Mouse (Mus musculus): ENCODE measurements at regions not wholly inside any gene's neighbourhood (a gene's known extent, or its start where the extent isn't known, plus 50 kb on each side); places are given as distances from the start of the nearest gene placed in this dataset.
A peak's percentile ranks its signal among the peaks of the same experiment; 100 is the strongest.

DNA sequence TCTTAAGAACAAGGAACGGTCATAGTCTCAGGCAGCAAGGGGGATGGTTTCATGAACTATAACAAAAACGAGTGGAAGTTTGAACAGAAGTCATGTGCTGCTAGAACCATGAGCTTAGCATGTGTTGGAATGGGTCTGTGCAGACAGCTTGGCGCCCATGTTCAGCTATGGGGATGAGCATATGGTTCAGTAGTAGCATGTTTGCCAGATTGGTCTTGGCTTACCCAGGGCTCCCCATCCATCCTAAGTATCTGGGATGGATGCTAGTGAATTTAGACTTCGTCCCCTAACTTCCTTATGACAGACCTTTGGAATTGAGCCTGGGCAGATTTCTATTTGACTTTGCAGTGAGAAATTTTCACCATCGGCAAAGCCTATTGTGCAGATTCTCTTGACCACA is 634.9 kb upstream of the Tmem132c start:
- no peak for DNase-seq (ENCODE audit: low spot score in 2 of 2)
- H3K27ac ChIP-seq: no peak overlapping the region
- no peak for TF ChIP-seq CTCF (conservative IDR thresholded peaks at IDR 0.05)

GRCm38 (mm10) chr5:126612571-126612970 is 629.0 kb upstream of the Tmem132c start:
- no peak for TF ChIP-seq CTCF (conservative IDR thresholded peaks at IDR 0.05)
- no peak overlapping the region for H3K4me3 ChIP-seq
- DNase-seq (ENCODE audit: low spot score in 2 of 2): no peak
- H3K27ac ChIP-seq: no peak overlapping the region

More for the DNA sequence above, 634.9 kb upstream of the Tmem132c start:
- H3K4me3 ChIP-seq: no peak overlapping the region

DNA sequence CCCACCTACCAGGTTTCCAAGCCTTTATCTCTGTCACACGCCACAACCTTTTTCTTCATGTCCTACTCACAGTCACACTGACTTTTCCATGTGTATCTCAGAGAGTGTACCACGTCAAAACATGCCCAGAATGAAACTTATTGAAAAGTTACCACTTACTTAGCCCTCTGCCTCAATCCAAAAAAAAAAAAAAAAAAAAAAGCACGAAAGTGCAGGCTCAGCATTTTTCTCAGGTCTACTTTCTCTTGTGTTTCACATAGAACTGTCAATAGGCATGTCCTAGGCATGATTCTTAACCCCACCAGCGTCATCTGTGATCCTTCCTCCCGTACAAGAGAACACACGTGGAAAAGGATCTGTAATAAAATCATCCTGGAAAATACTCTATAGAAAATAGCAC is 619.1 kb upstream of the Tmem132c start:
- no peak overlapping the region for H3K27ac ChIP-seq
- DNase-seq (ENCODE audit: low spot score in 2 of 2): no peak
- TF ChIP-seq CTCF (conservative IDR thresholded peaks at IDR 0.05): no peak
- no peak overlapping the region for H3K4me3 ChIP-seq

- Histone ChIP-seq H3K4me3 (no peak overlapping the region), H3K27ac (no peak overlapping the region)
- DNase-seq (ENCODE audit: low spot score in 2 of 2): peak; percentile 32 to 73
- peak; percentile 93 for TF ChIP-seq CTCF (conservative IDR thresholded peaks at IDR 0.05)
Measured at GRCm38 (mm10) chr5:126623205-126623604, 618.4 kb upstream of the Tmem132c start.

DNA sequence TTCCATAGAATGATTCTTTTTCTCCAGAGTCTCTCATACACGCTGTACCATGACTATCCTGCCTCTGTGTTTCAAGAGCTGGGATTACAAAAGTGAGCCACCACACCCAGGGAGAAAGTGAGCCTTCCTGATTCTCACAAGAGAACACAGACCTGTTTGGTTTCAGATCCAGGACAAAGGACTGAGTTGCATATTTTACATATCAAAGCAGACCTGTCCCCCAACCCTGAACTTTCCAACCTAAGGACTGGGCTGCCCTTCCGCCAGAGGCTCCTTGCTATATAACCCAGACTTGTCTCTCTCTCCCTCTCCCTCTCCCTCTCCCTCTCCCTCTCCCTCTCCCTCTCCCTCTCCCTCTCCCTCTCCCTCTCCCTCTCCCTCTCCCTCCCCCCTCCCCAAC is 611.8 kb upstream of the Tmem132c start:
- no peak for TF ChIP-seq CTCF (conservative IDR thresholded peaks at IDR 0.05)
- DNase-seq (ENCODE audit: low spot score in 2 of 2): no peak
- H3K27ac ChIP-seq: no peak overlapping the region
- no peak overlapping the region for H3K4me3 ChIP-seq

GRCm38 (mm10) chr5:126650415-126650814 is 591.2 kb upstream of the Tmem132c start:
- Histone ChIP-seq H3K27ac (no peak overlapping the region), H3K4me3 (no peak overlapping the region)
- DNase-seq (ENCODE audit: low spot score in 2 of 2): no peak
- TF ChIP-seq CTCF (conservative IDR thresholded peaks at IDR 0.05): no peak

GRCm38 (mm10) chr5:126651367-126651766 is 590.2 kb upstream of the Tmem132c start:
- Histone ChIP-seq H3K27ac (no peak overlapping the region), H3K4me3 (no peak overlapping the region)
- DNase-seq (ENCODE audit: low spot score in 2 of 2): no peak
- no peak for TF ChIP-seq CTCF (conservative IDR thresholded peaks at IDR 0.05)

DNA sequence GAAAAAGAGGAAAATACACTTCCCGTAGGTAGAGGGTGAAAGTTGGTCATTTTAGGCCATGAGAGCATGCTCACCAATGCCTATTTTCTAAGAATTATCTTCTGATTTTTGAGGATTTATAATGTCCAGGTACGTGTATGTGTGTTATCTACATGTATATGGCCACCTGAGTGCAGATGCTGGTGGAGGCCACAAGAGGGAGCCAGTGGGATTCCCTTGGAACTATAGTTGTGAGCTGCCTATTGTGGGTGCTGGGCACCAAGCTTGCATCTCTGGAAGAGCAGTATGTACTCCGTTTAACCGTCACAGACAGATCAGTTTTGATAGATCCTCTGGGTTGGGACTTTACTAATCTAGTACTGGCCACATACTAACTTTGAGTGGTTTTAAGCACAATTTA is 579.0 kb upstream of the Tmem132c start:
- peak; percentile 41 for TF ChIP-seq CTCF (conservative IDR thresholded peaks at IDR 0.05)
- Histone ChIP-seq H3K4me3 (no peak overlapping the region), H3K27ac (no peak overlapping the region)
- DNase-seq (ENCODE audit: low spot score in 2 of 2): no peak

DNA sequence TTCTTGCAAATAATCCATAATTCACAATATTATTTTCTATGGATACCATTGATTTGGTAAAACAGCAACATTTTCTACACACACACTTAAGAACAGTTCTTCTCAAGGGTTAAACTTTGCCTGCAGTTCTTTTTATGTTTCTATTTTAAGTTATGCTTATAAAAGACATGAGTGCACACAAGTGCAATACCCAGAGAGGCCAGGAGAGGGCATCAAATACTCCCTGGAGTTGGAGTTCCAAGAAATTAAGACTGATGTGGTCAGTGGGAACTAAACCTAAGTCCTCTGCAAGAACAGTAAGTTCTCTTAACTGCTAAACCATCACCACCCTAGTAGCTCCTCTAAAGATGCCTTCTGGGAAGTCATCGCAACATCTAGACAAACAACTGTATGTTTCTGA is 570.5 kb upstream of the Tmem132c start:
- peak in 1 of 2 experiments; percentile 63 for DNase-seq (ENCODE audit: low spot score in 2 of 2)
- TF ChIP-seq CTCF (conservative IDR thresholded peaks at IDR 0.05): peak; percentile 82
- Histone ChIP-seq H3K4me3 (no peak overlapping the region), H3K27ac (no peak overlapping the region)

DNA sequence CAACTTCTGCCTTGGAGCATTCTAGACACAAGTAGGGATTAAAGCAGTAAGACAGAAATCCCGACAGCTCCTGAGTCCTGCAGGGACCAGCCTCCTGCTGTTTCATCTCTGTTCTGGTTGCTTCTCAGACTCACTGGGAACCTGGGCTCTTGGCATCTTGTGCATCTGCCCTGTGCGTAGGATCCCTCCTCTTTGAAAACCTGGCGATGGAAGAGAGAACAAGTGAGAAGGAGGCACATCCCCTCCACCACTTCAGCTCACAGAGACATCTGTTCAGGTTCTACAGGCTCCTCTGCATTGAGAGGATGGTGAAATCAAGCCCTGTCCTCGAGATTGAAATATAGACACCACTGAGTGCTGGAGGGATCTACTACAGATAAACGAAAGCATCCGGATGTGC is 561.3 kb upstream of the Tmem132c start:
- no peak for DNase-seq (ENCODE audit: low spot score in 2 of 2)
- no peak for TF ChIP-seq CTCF (conservative IDR thresholded peaks at IDR 0.05)
- Histone ChIP-seq H3K4me3 (no peak overlapping the region), H3K27ac (no peak overlapping the region)

DNA sequence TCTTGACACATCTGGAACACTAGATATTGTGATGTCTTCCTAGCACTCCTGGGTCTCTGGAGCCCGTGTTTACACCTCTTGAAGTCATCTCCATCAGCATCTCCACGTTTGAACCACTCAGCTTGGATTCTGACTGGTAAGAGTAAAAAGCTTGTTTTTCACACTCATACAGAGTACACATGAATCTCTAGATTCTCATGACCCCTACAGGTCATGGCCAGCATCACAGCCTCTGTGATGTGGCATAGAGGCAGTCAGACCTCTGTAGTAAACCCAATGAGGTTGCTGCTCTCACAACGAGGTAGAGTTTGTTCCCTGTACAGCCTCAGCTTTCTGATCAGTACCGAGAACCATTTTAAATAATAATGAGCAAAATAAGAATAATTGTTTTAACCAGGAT is 542.3 kb upstream of the Tmem132c start:
- H3K27ac ChIP-seq: no peak overlapping the region
- TF ChIP-seq CTCF (conservative IDR thresholded peaks at IDR 0.05): peak; percentile 76
- H3K4me3 ChIP-seq: no peak overlapping the region
- DNase-seq (ENCODE audit: low spot score in 2 of 2): peak in 1 of 2 experiments; percentile 36

DNA sequence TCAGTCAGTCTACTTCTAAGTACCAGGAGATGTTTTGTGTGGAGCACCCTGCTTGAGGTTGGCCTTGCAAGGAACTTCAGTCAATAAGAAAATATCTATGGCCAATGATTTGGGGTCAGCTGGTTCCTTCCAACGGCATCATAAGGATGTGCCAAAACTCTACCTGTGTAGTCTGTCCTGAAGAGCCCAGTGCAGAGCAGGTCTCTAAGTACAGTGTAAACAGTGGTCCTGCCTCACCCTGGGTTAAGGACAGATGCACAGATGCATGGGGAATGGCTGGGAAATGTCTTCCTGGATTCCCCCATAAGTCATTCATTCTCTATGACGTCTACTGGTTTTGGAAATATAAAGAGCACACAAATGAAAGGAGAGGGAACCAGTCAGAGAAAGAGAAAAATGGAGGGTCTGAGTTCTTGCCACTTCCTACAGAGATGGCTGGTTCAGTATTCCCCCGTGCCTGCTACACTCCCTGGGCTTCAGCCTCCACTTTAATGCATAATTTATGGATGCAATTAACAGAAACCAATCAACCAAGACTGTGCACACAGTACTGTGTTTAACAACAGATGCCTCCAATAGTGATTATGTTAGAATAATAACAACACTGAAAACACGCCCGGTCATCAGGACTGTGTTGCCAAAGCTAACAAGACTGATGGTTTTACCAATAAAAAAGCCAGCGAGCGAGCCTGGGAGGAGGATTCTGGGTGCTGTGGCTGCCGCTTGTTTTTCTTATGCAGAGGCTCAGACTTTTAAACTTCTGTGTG is 537.9 kb upstream of the Tmem132c start:
- no peak for TF ChIP-seq CTCF (conservative IDR thresholded peaks at IDR 0.05)
- no peak overlapping the region for H3K27ac ChIP-seq
- no peak overlapping the region for H3K4me3 ChIP-seq
- no peak for DNase-seq (ENCODE audit: low spot score in 2 of 2)

DNA sequence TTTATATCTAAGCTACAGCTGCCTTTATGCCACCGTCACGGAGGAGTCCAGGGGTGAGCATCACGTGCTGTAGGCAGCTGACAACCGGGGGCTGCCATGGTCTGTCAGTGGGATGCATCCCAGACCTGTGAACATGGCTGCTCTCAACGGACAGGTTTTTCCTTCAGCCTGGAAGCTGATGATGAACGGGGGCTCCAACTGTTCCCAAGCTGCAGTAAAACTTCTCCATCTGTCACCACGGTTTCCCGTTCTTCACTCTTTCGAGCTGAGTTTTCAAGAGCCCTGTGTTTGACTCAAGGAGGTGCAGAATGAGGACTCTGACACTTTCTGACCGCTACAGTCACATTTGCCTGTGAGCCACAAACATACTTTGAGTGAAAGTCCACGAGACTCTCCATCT is 535.7 kb upstream of the Tmem132c start:
- no peak for TF ChIP-seq CTCF (conservative IDR thresholded peaks at IDR 0.05)
- DNase-seq (ENCODE audit: low spot score in 2 of 2): peak; percentile 31

DNA sequence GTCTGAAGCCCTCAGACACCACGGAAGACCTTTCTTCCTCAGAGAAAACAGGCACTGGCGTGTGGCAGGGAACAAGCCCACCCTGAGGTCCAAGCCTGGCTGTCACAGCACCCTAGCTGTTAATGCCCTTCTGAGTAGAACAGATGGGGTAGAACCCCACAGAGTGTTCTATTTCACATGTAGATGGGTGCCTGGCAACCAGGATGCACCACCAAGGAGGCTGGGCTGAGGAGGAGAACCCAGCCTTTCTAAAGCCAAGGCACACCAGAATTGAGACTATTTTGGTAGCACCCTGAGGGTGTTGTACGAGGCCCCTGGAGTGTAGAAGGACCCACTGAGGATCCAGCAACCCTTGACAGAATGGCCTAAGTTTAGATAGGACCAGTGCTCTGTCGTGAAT is 534.9 kb upstream of the Tmem132c start:
- DNase-seq (ENCODE audit: low spot score in 2 of 2): peak in 1 of 2 experiments; percentile 16
- no peak overlapping the region for H3K4me3 ChIP-seq
- peak overlapping the region; percentile 3; the same call in 1 of the 2 replicates for H3K27ac ChIP-seq
- TF ChIP-seq CTCF (conservative IDR thresholded peaks at IDR 0.05): no peak

More for the DNA sequence above, 535.7 kb upstream of the Tmem132c start:
- Histone ChIP-seq H3K4me3 (no peak overlapping the region), H3K27ac (peak overlapping the region; percentile 61; the same call in 1 of the 2 replicates)
